Mouse (Mus musculus) liver, adult 2 months (tissue): ENCODE results near the gene Lbx1.

Experiments
- CTCF ChIP-seq: fragments of 200-500 bp; IDR thresholded peaks from 2 replicates; pipeline ENCODE4 v1.5.1; 2011; ENCODE audit warnings: low read depth, low read length, control low read depth
- POLR2A ChIP-seq: fragments of 200-500 bp; IDR thresholded peaks from 2 replicates; pipeline ENCODE4 v1.6.1; 2011; ENCODE audit warnings: low read length, control low read depth; ENCODE audit not compliant: insufficient read depth; ENCODE audit errors: extremely low read depth

- no peak for TF ChIP-seq POLR2A
- TF ChIP-seq CTCF = no peak
Measured at GRCm38 (mm10) chr19:45209191-45209590, 26.4 kb downstream of the Lbx1 start.
